Mouse (Mus musculus) megakaryocyte-erythroid progenitor cell, adult 5-6 weeks (primary cell): ENCODE results near the gene Ctns. TPM values are rescaled to one million over a fixed set of nuclear protein-coding genes. Genes with fewer than 3 reads are reported as not detected.

Experiments
- ATAC-seq: replicated peaks from 2 replicates; pipeline ENCODE4 v1.8.0; 2016; ENCODE audit warnings: mild to moderate bottlenecking, inconsistent platforms; ENCODE audit not compliant: severe bottlenecking, poor library complexity, low FRiP score, low TSS enrichment
- total RNA-seq, 2 experiments: library from RNA; stranded (forward) in 1 of 2; stranded (reverse) in 1 of 2; fragments of 200-1000, 215-1000 nt in 1 of 2; fragments of >200 nt in 1 of 2; fragmentation: Nextera tagmentation in 1 of 2; gene quantifications; 2 replicates each; pipeline ENCODE4 v1.2.3; 2014 to 2017

Ctns gene
- total RNA-seq, 2 experiments from 2014 or later = 9.5 to 13.2 TPM

- ATAC-seq = no peak
Observed at GRCm38 (mm10) chr11:73155071-73155470, 43.8 kb downstream of the Ctns start.

- ATAC-seq = no peak
Observed at GRCm38 (mm10) chr11:73148209-73148608, 50.6 kb downstream of the Ctns start.

- no peak for ATAC-seq
Observed at GRCm38 (mm10) chr11:73146975-73147365, 51.9 kb downstream of the Ctns start.

- no peak for ATAC-seq
Observed at GRCm38 (mm10) chr11:73146026-73146974, 52.5 kb downstream of the Ctns start.

GRCm38 (mm10) chr11:73144261-73144681 is 54.6 kb downstream of the Ctns start:
- no peak for ATAC-seq

GRCm38 (mm10) chr11:73137591-73138501 is 61.0 kb downstream of the Ctns start, which contains the start of gene Haspin:
Haspin (minus strand) TSS chr11:73138294.
- ATAC-seq = peak; percentile 92

- no peak for ATAC-seq
Observed at GRCm38 (mm10) chr11:73137116-73137515, 61.7 kb downstream of the Ctns start.

- ATAC-seq = no peak
Observed at GRCm38 (mm10) chr11:73136587-73136986, 62.3 kb downstream of the Ctns start.

GRCm38 (mm10) chr11:73134222-73134621 is 64.6 kb downstream of the Ctns start:
- ATAC-seq = no peak

Other genes starting within 250 kb of the Ctns start
- 16.4 and 28.3 TPM in 2 replicates for gene Atp2a3, start 237.9 kb downstream of the Ctns start, total RNA-seq (2014; fragmentation: Nextera tagmentation)
- 14.9 and 15.7 TPM in 2 replicates for gene Atp2a3, start 237.9 kb downstream of the Ctns start, total RNA-seq (2017)
- 1.8 and 3.1 TPM in 2 replicates for gene P2rx1, start 199.9 kb downstream of the Ctns start, total RNA-seq (2014; fragmentation: Nextera tagmentation)
- 2.2 TPM in 1 of 2 replicates, not detected in the other for gene P2rx1, start 199.9 kb downstream of the Ctns start, total RNA-seq (2017)
- gene Camkk1, start 180.0 kb downstream of the Ctns start, total RNA-seq (2014; fragmentation: Nextera tagmentation) = 0.12 and 0.28 TPM in 2 replicates
- gene Camkk1, start 180.0 kb downstream of the Ctns start, total RNA-seq (2017) = 0.53 TPM in 1 of 2 replicates, not detected in the other
- gene Ncbp3, start 151.3 kb downstream of the Ctns start, total RNA-seq (2014; fragmentation: Nextera tagmentation) = 12.5 and 12.7 TPM in 2 replicates
- gene Ncbp3, start 151.3 kb downstream of the Ctns start, total RNA-seq (2017) = 16.4 and 19.1 TPM in 2 replicates
- gene Itgae, start 108.5 kb downstream of the Ctns start, total RNA-seq (2014; fragmentation: Nextera tagmentation) = 0.17 and 0.20 TPM in 2 replicates
- gene Itgae, start 108.5 kb downstream of the Ctns start, total RNA-seq (2017) = not detected in 2 replicates
- 10.9 and 14.4 TPM in 2 replicates for gene Haspin, start 60.7 kb downstream of the Ctns start, total RNA-seq (2014; fragmentation: Nextera tagmentation)
- gene Haspin, start 60.7 kb downstream of the Ctns start, total RNA-seq (2017) = 12.8 and 14.8 TPM in 2 replicates
- 1.7 TPM in 1 of 2 replicates, not detected in the other for gene P2rx5, start 38.6 kb downstream of the Ctns start, total RNA-seq (2014; fragmentation: Nextera tagmentation)
- not detected in 2 replicates for gene P2rx5, start 38.6 kb downstream of the Ctns start, total RNA-seq (2017)
- 77.1 and 79.8 TPM in 2 replicates for gene Emc6, start 22.0 kb downstream of the Ctns start, total RNA-seq (2014; fragmentation: Nextera tagmentation)
- gene Emc6, start 22.0 kb downstream of the Ctns start, total RNA-seq (2017) = 34.1 and 53.7 TPM in 2 replicates
- 3.8 and 5.6 TPM in 2 replicates for gene Tax1bp3, start 22.0 kb downstream of the Ctns start, total RNA-seq (2014; fragmentation: Nextera tagmentation)
- gene Tax1bp3, start 22.0 kb downstream of the Ctns start, total RNA-seq (2017) = 1.2 and 5.5 TPM in 2 replicates
- gene Shpk, start 418 bp upstream of the Ctns start, total RNA-seq (2014; fragmentation: Nextera tagmentation) = 2.5 and 8.5 TPM in 2 replicates
- gene Shpk, start 418 bp upstream of the Ctns start, total RNA-seq (2017) = 0.80 and 3.3 TPM in 2 replicates
- not detected in 2 replicates for gene Trpv1, start 35.2 kb upstream of the Ctns start, total RNA-seq (2014; fragmentation: Nextera tagmentation)
- gene Trpv1, start 35.2 kb upstream of the Ctns start, total RNA-seq (2017) = not detected in 2 replicates
- gene Trpv3, start 68.3 kb upstream of the Ctns start, total RNA-seq (2014; fragmentation: Nextera tagmentation) = not detected in 2 replicates
- gene Trpv3, start 68.3 kb upstream of the Ctns start, total RNA-seq (2017) = not detected in 2 replicates
- gene Aspa, start 130.6 kb upstream of the Ctns start, total RNA-seq (2014; fragmentation: Nextera tagmentation) = not detected in 2 replicates
- 3.0 and 10.2 TPM in 2 replicates for gene Aspa, start 130.6 kb upstream of the Ctns start, total RNA-seq (2017)
- not detected in 2 replicates for gene Gm49340, start 130.7 kb upstream of the Ctns start, total RNA-seq (2014; fragmentation: Nextera tagmentation)
- gene Gm49340, start 130.7 kb upstream of the Ctns start, total RNA-seq (2017) = not detected in 2 replicates
- not detected in 2 replicates for gene Spata22, start 130.7 kb upstream of the Ctns start, total RNA-seq (2014; fragmentation: Nextera tagmentation)
- gene Spata22, start 130.7 kb upstream of the Ctns start, total RNA-seq (2017) = not detected in 2 replicates
- not detected in 2 replicates for gene Olfr20, start 151.7 kb upstream of the Ctns start, total RNA-seq (2014; fragmentation: Nextera tagmentation)
- not detected in 2 replicates for gene Olfr20, start 151.7 kb upstream of the Ctns start, total RNA-seq (2017)
- gene Olfr376, start 172.2 kb upstream of the Ctns start, total RNA-seq (2014; fragmentation: Nextera tagmentation) = not detected in 2 replicates
- not detected in 2 replicates for gene Olfr376, start 172.2 kb upstream of the Ctns start, total RNA-seq (2017)
- not detected in 2 replicates for gene Olfr1, start 200.6 kb upstream of the Ctns start, total RNA-seq (2014; fragmentation: Nextera tagmentation)
- not detected in 2 replicates for gene Olfr1, start 200.6 kb upstream of the Ctns start, total RNA-seq (2017)
- gene Olfr378, start 229.4 kb upstream of the Ctns start, total RNA-seq (2014; fragmentation: Nextera tagmentation) = not detected in 2 replicates
- gene Olfr378, start 229.4 kb upstream of the Ctns start, total RNA-seq (2017) = not detected in 2 replicates